Mouse (Mus musculus): ENCODE data around the gene Ifna11.
"Not testable (repeated sequence)": the region's sequence is repeated elsewhere in the genome, so short reads cannot be mapped to it uniquely, and the experiment has no call there.

Ifna11 gene

GRCm38 (mm10) chr4:88819659-88820058 is at the start of gene Ifna11:
TSS of gene Ifna11 (plus strand) at chr4:88819959.
- no peak for ATAC-seq (ENCODE audit: low TSS enrichment)

GRCm38 (mm10) chr4:88773534-88773933 is 46.2 kb upstream of the Ifna11 start, which contains the start of gene Gm13290:
TSS of gene Gm13290 (plus strand) at chr4:88773834.
- ATAC-seq (ENCODE audit: low TSS enrichment), result not testable (repeated sequence)

- ATAC-seq (ENCODE audit: low TSS enrichment), result not testable (repeated sequence)
Observed at GRCm38 (mm10) chr4:88776622-88777021, 43.1 kb upstream of the Ifna11 start, which contains the start of gene Gm13289. TSS of gene Gm13289 (plus strand) at chr4:88776922.

GRCm38 (mm10) chr4:88779550-88779949 is 40.2 kb upstream of the Ifna11 start, which contains the start of gene Gm13272:
TSS of gene Gm13272 (plus strand) at chr4:88779850.
- ATAC-seq (ENCODE audit: low TSS enrichment), result not testable (repeated sequence)

- ATAC-seq (ENCODE audit: low TSS enrichment), result not testable (repeated sequence)
Observed at GRCm38 (mm10) chr4:88780320-88780719, 39.4 kb upstream of the Ifna11 start.

- not testable (repeated sequence) for ATAC-seq (ENCODE audit: low TSS enrichment)
Observed at GRCm38 (mm10) chr4:88781831-88782230, 37.9 kb upstream of the Ifna11 start, which contains the start of gene Ifnz. TSS of gene Ifnz (plus strand) at chr4:88782131.

- ATAC-seq (ENCODE audit: low TSS enrichment), result not testable (repeated sequence)
Observed at GRCm38 (mm10) chr4:88782335-88782734, 37.4 kb upstream of the Ifna11 start.

GRCm38 (mm10) chr4:88785409-88785808 is 34.4 kb upstream of the Ifna11 start, which contains the start of gene Gm13276:
TSS of gene Gm13276 (plus strand) at chr4:88785709.
- not testable (repeated sequence) for ATAC-seq (ENCODE audit: low TSS enrichment)

GRCm38 (mm10) chr4:88788402-88788801 is 31.4 kb upstream of the Ifna11 start, which contains the start of gene Gm13277:
TSS of gene Gm13277 (plus strand) at chr4:88788632.
- not testable (repeated sequence) for ATAC-seq (ENCODE audit: low TSS enrichment)

GRCm38 (mm10) chr4:88791250-88791649 is 28.5 kb upstream of the Ifna11 start, which contains the start of gene Gm13278:
TSS of gene Gm13278 (plus strand) at chr4:88791550.
- not testable (repeated sequence) for ATAC-seq (ENCODE audit: low TSS enrichment)

GRCm38 (mm10) chr4:88793936-88794675 is 25.7 kb upstream of the Ifna11 start, which contains the start of gene Gm13275:
TSS of gene Gm13275 (plus strand) at chr4:88794487.
- ATAC-seq (ENCODE audit: low TSS enrichment), result not testable (repeated sequence)

GRCm38 (mm10) chr4:88797097-88797496 is 22.7 kb upstream of the Ifna11 start, which contains the start of gene Gm13279:
TSS of gene Gm13279 (plus strand) at chr4:88797397.
- not testable (repeated sequence) for ATAC-seq (ENCODE audit: low TSS enrichment)

GRCm38 (mm10) chr4:88799365-88799764 is 20.4 kb upstream of the Ifna11 start, which contains the start of gene Gm13285:
TSS of gene Gm13285 (plus strand) at chr4:88799665.
- not testable (repeated sequence) for ATAC-seq (ENCODE audit: low TSS enrichment)

GRCm38 (mm10) chr4:88802954-88803353 is 16.8 kb upstream of the Ifna11 start, which contains the start of gene Gm13287:
TSS of gene Gm13287 (plus strand) at chr4:88803254.
- not testable (repeated sequence) for ATAC-seq (ENCODE audit: low TSS enrichment)

GRCm38 (mm10) chr4:88805231-88805630 is 14.5 kb upstream of the Ifna11 start, which contains the start of gene Gm13288:
TSS of gene Gm13288 (plus strand) at chr4:88805531.
- ATAC-seq (ENCODE audit: low TSS enrichment), result not testable (repeated sequence)

GRCm38 (mm10) chr4:88805761-88806160 is 14.0 kb upstream of the Ifna11 start:
- not testable (repeated sequence) for ATAC-seq (ENCODE audit: low TSS enrichment)

GRCm38 (mm10) chr4:88815928-88816327 is 3.8 kb upstream of the Ifna11 start, which contains the start of gene Ifna7:
TSS of gene Ifna7 (plus strand) at chr4:88816228.
- ATAC-seq (ENCODE audit: low TSS enrichment), result no peak

GRCm38 (mm10) chr4:88822995-88823394 is 3.2 kb downstream of the Ifna11 start:
- ATAC-seq (ENCODE audit: low TSS enrichment), result peak; percentile 77

- not testable (repeated sequence) for ATAC-seq (ENCODE audit: low TSS enrichment)
Observed at GRCm38 (mm10) chr4:88827116-88827515, 7.4 kb downstream of the Ifna11 start, which contains the start of gene Ifna6. TSS of gene Ifna6 (plus strand) at chr4:88827416.

- peak; percentile 67; the same call in 1 of the 2 replicates for ATAC-seq (ENCODE audit: low TSS enrichment)
Observed at GRCm38 (mm10) chr4:88830523-88830922, 10.8 kb downstream of the Ifna11 start.

- ATAC-seq (ENCODE audit: low TSS enrichment), result not testable (repeated sequence)
Observed at GRCm38 (mm10) chr4:88835225-88835624, 15.5 kb downstream of the Ifna11 start, which contains the start of gene Ifna5. TSS of gene Ifna5 (plus strand) at chr4:88835525.

GRCm38 (mm10) chr4:88838828-88839227 is 19.1 kb downstream of the Ifna11 start:
- ATAC-seq (ENCODE audit: low TSS enrichment), result peak; percentile 57; the same call in 1 of the 2 replicates

Measured in frontal cortex, adult (tissue).